Mouse (Mus musculus) E14TG2a.4 (cell line): ENCODE data around the gene Atp6v0a4.

Source experiments
- H3K27me3 ChIP-seq: 2 replicates; pipeline ENCODE4 v1.6.1; 2014; ENCODE audit warnings: low read length, control low read depth; ENCODE audit not compliant: insufficient read depth
- H3K36me3 ChIP-seq: 2 replicates; pipeline ENCODE4 v1.6.1; 2014; ENCODE audit warnings: low read length, control low read depth; ENCODE audit not compliant: insufficient read depth
- H3K4me1 ChIP-seq: replicated peaks from 2 replicates; pipeline ENCODE4 v1.6.1; 2014; ENCODE audit warnings: low read depth, low read length, control low read depth
- H3K4me3 ChIP-seq: replicated peaks from 2 replicates; pipeline ENCODE4 v1.5.1; 2014; ENCODE audit warnings: mild to moderate bottlenecking, low read length
- H3K9me3 ChIP-seq: 2 replicates; pipeline ENCODE4 v1.6.1; 2014; ENCODE audit warnings: low read length, control low read depth
- CTCF ChIP-seq: conservative IDR thresholded peaks from 2 replicates; pipeline ENCODE4 v1.5.1; 2014; ENCODE audit warnings: low read length
- NANOG ChIP-seq: IDR thresholded peaks from 2 replicates; pipeline ENCODE4 v1.6.1; 2014; ENCODE audit warnings: borderline replicate concordance, low read length, mixed read lengths
- POU5F1 ChIP-seq: IDR thresholded peaks from 2 replicates; pipeline ENCODE4 v1.6.1; 2014; ENCODE audit warnings: low read length, borderline replicate concordance

The Atp6v0a4 gene

DNA sequence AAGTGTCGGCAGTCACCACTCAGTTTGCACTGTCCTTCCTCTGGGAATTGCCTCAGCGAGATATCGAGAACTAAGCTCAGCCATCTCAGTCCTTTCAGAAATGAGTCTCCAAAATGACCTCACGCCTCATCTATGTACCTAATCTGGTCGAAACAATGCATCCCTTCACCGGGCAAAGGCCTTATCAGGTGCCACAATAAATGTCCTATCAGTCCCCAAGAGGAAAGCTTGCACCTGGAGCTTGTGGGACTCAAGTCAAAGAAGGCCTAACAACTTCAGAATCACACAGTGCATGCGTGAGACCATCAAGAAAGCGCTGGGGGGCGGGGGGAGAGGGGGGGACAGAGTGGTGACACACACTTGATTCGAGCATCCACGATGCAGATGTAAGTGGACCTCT is 27.9 kb upstream of the Atp6v0a4 start:
- Histone ChIP-seq H3K9me3 (no peaks in the 10 kb centered on the region), H3K27me3 (no peaks in the 10 kb centered on the region)
- TF ChIP-seq POU5F1 (no peak), NANOG (no peak), CTCF (no peak)

DNA sequence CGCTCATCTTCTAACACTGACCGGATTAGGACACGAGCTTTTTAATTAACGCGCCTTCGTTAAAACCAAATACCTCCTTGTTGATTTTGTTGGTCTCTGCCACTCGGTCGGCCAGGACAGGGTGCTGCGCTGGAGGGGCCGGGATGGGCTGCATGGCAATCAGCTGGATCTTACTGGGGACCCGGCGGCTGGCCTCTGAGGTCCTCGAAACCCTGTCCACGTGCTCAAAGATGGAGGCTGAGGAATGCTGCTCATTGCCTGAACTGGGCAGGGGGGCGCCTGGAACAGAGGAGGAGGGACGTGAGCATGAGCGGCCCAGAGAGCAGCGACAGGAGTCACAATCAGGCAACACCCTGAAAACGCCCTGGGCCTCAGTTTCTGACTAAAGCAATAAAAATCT is 25.1 kb upstream of the Atp6v0a4 start:
- Histone ChIP-seq H3K4me1 (peaks cover 48% of the 10 kb centered on the region), H3K27me3 (no peaks in the 10 kb centered on the region), H3K4me3 (no peak overlapping the region), H3K36me3 (peaks cover 14% of the 10 kb centered on the region; the same call in 1 of the 2 replicates), H3K9me3 (no peaks in the 10 kb centered on the region)
- TF ChIP-seq NANOG: no peak
- TF ChIP-seq POU5F1: no peak

More for the DNA sequence above, 27.9 kb upstream of the Atp6v0a4 start:
- H3K4me1 ChIP-seq: peaks cover 30% of the 10 kb centered on the region
- H3K4me3 ChIP-seq: no peak overlapping the region
- H3K36me3 ChIP-seq: 0 out of 2 replicates have a peak, but pooled peaks cover 8% of the 10 kb centered on the region

DNA sequence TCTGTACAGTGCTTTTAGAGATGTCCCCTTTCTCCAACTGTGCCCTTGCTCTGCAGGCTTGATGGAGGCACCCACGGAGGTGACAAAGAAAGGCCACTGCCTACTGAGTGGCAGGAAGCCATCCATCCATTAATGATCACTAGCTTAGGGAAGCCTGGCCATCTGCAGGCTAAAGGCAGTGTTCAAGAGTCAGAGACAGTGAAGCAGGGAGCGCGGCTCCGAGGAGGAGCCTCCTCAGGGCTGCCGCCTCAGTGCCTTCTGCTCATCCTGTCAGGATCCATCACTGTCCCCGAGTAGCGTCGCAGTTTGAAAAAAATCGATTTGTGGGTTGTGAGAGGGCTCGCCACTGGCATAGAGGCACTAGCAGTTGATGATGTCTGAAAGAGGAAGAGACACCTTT is 24.2 kb upstream of the Atp6v0a4 start:
- TF ChIP-seq POU5F1: no peak
- TF ChIP-seq CTCF: no peak
- no peak for TF ChIP-seq NANOG
- Histone ChIP-seq H3K9me3 (no peaks in the 10 kb centered on the region), H3K27me3 (no peaks in the 10 kb centered on the region), H3K4me3 (no peak overlapping the region), H3K4me1 (peaks cover 56% of the 10 kb centered on the region), H3K36me3 (peaks cover 14% of the 10 kb centered on the region; the same call in 1 of the 2 replicates)

DNA sequence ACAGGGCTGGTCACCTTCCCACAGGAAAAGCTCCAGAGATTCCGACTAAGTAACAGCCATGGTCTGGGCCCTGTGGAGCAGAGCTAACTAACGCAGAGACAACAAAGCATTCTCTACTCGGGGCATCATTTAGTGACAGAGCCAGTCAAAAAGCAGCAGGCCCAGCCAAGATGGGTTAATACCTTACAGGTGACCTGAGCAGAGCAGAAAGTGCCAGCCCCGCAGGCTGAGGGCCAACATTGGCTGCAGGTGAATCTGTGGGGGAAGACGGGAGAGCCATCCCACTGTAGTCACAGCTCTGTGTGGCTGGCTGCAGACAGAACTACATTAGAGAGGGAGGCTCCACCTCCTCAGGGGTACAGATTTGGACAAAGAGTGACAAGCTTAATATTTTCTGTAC is 22.9 kb upstream of the Atp6v0a4 start:
- no peak for TF ChIP-seq POU5F1
- no peak for TF ChIP-seq NANOG
- TF ChIP-seq CTCF: no peak
- peaks cover 63% of the 10 kb centered on the region for H3K4me1 ChIP-seq
- H3K9me3 ChIP-seq: no peaks in the 10 kb centered on the region

DNA sequence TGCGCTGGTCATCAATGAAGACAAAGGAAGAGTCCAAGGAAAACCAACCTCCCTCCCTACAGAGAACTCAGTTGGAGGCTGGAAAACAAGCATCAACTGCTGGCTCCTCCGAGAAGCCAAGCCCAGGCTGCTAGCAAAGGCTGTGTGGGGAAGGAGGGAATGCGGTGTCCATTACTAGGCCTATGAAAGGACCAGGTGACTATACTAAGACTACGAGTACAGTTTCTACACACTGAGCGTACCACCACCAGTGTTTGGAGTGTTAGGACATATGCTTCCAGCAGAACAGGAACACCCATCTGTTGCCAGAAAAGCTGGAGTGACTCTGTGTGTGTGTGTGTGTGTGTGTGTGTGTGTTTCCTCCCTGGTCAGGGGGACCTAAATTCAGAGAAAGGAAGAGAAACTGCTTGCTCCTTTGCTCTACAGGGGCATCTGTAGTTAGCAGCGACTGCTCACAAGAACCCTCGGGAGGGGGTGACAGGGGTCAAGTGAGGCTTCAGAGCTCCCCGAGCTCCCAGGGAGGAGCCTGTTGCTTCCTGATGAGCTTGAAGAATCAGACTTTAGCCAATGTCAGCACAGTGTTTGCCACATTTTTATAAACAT is 21.2 kb upstream of the Atp6v0a4 start:
- H3K4me3 ChIP-seq: no peak overlapping the region
- TF ChIP-seq CTCF (no peak), NANOG (no peak), POU5F1 (no peak)
- no peaks in the 10 kb centered on the region for H3K9me3 ChIP-seq
- peaks cover 67% of the 10 kb centered on the region for H3K4me1 ChIP-seq
- peaks cover 22% of the 10 kb centered on the region for H3K36me3 ChIP-seq
- H3K27me3 ChIP-seq: no peaks in the 10 kb centered on the region

More for the DNA sequence above, 22.9 kb upstream of the Atp6v0a4 start:
- 0 out of 2 replicates have a peak overlapping the region, but pooled peaks have one; percentile 3 for H3K4me3 ChIP-seq
- peaks cover 18% of the 10 kb centered on the region for H3K36me3 ChIP-seq
- H3K27me3 ChIP-seq: no peaks in the 10 kb centered on the region

DNA sequence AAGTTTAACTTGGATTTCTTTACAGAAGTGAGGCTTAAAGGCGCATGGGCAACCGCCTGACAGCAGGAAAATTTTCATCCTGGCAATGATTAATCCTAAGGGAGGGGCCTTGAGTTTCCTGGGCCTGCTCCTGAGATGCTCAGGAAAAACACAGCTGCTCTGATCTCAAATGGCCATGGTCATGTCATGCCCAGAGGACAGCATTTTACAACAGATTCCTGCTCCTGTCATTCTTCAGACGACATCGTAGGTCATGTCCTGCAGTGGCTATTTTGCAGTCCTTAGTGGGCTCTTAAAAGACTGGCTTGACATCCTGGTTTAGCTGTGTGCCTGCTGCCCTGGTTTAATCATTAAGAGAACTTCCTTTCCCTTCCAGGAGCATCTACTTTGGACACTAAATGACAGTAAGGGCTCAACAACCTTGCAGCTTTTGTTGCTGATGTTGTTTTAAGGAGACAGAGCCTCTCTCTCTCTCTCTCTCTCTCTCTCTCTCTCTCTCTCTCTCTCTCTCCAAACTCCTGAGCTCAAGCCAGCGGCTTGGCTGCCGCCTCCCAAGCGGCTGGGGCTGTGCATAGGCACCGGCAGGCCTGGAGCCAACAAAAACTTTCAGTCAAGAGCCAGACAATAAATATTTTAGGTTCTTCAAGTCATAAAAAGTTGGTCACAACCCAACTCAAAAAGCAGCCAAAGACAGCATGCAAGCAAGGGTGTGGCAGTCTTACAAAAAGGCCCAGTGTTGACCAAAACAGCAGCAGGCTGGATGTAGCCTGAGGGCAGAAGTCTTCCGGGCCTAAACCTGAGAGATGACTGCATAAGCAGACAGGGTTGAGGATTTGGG is 20.0 kb upstream of the Atp6v0a4 start:
- peaks cover 65% of the 10 kb centered on the region for H3K4me1 ChIP-seq
- H3K4me3 ChIP-seq: no peak overlapping the region
- TF ChIP-seq CTCF (no peak), POU5F1 (no peak), NANOG (no peak)
- peaks cover 22% of the 10 kb centered on the region for H3K36me3 ChIP-seq
- no peaks in the 10 kb centered on the region for H3K27me3 ChIP-seq
- H3K9me3 ChIP-seq: no peaks in the 10 kb centered on the region

DNA sequence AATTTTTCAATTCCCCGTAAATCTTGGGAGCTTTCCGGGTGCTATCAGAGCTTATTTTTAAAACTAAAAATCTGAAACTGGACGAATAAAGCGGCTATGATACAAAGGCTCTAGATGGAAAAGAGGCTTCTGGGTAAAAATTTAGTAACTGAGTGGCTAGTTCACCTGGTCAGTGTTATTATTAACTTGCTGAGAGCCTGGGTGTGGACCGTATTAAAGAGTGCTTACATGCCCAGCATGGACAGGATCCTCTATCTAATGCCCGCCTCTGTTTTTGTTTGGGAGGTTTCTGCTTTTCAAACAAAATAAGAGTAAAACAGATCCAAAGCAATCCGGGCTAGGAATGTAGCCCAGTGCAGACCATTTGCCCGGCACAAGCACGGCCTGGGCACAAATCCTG is 16.0 kb upstream of the Atp6v0a4 start:
- Histone ChIP-seq H3K4me1 (peaks cover 30% of the 10 kb centered on the region), H3K9me3 (no peaks in the 10 kb centered on the region), H3K36me3 (peaks cover 12% of the 10 kb centered on the region), H3K27me3 (no peaks in the 10 kb centered on the region), H3K4me3 (no peak overlapping the region)
- no peak for TF ChIP-seq CTCF
- no peak for TF ChIP-seq POU5F1
- no peak for TF ChIP-seq NANOG

DNA sequence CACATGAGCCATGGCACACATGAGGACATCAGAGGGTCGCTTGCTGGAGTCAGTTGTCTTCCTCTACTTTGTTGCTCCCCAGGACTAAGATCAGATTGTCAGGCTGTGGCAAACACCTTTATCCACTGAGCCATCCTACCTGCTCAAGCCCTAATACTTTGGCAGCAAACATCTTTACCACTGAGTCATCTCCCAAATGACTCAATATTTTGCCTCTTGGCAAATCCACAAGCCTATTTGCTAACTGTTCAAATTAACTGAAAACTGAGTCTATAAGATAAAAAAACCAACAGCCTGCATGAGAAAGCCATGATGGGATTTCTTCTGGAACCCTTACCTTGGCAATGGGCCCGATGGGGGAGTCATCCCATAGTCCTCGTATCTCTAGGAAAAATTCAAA is 14.7 kb upstream of the Atp6v0a4 start:
- peaks cover 12% of the 10 kb centered on the region for H3K36me3 ChIP-seq
- no peak overlapping the region for H3K4me3 ChIP-seq
- no peaks in the 10 kb centered on the region for H3K27me3 ChIP-seq
- no peaks in the 10 kb centered on the region for H3K9me3 ChIP-seq
- TF ChIP-seq POU5F1 (no peak), CTCF (no peak)
- H3K4me1 ChIP-seq: peaks cover 20% of the 10 kb centered on the region
